Mouse (Mus musculus): ENCODE results near the gene Prmt3.

DNA sequence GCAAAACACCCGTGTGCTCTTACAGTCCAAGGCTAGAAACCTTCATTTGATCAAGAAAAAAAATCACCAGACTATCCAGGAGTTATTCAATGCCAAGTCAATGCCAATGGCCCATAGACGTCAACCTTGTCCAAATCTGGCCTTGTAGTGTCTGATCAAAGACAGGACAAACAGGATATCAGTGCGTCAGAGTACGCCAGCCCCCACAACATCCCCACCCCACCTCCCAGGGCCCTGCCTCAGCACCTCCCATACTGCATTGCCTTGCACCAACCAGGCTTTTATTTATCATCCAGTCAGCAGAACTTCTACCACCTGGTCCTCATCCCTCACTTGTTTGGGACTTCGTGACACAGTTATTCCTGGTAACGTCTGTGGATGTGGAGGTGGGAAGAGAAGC lies 117.2 kb downstream of the Prmt3 start:
- TF ChIP-seq CTCF (IDR thresholded peaks at IDR 0.05; ENCODE audit: low read depth, low read length) (no peak), POLR2AphosphoS5 (IDR thresholded peaks at IDR 0.05; ENCODE audit: insufficient replicate concordance, low read depth, low read length) (no peak)
